Mouse (Mus musculus) testis, adult 2 months (tissue): Measurements from ENCODE around the gene Gsk3b. TPM values are rescaled to one million over a fixed set of nuclear protein-coding genes. Genes with fewer than 3 reads are reported as not detected.
"Not testable (repeated sequence)": the region's sequence is repeated elsewhere in the genome, so short reads cannot be mapped to it uniquely, and the experiment has no call there.

Experiments used
- H3K27ac ChIP-seq: fragments of 200-500 bp; 2 replicates; pipeline ENCODE4 v1.5.1; 2012; ENCODE audit warnings: low read depth, low read length; ENCODE audit not compliant: control insufficient read depth, insufficient read depth
- H3K27me3 ChIP-seq: fragments of 200-500 bp; 2 replicates; pipeline ENCODE4 v1.6.1; 2012; ENCODE audit warnings: mild to moderate bottlenecking, low read length, moderate library complexity; ENCODE audit not compliant: control insufficient read depth, insufficient read depth
- H3K36me3 ChIP-seq: fragments of 200-500 bp; 2 replicates; pipeline ENCODE4 v1.6.1; 2012; ENCODE audit warnings: mild to moderate bottlenecking, low read length; ENCODE audit not compliant: control insufficient read depth, insufficient read depth
- H3K4me1 ChIP-seq: fragments of 200-500 bp; 2 replicates; pipeline ENCODE4 v1.6.1; 2012; ENCODE audit warnings: low read length; ENCODE audit not compliant: control insufficient read depth, insufficient read depth
- H3K4me3 ChIP-seq: fragments of 200-500 bp; 2 replicates; pipeline ENCODE4 v1.5.1; 2012; ENCODE audit warnings: low read depth, mild to moderate bottlenecking, low read length, moderate library complexity, mixed read lengths; ENCODE audit not compliant: control insufficient read depth
- CTCF ChIP-seq: fragments of 200-500 bp; IDR thresholded peaks from 2 replicates; pipeline ENCODE4 v1.5.1; 2012; ENCODE audit warnings: low read depth, mild to moderate bottlenecking, inconsistent platforms, low read length, moderate library complexity; ENCODE audit not compliant: control insufficient read depth, insufficient read depth, insufficient replicate concordance
- POLR2A ChIP-seq: fragments of 200-500 bp; IDR thresholded peaks from 2 replicates; pipeline ENCODE4 v1.6.1; 2012; ENCODE audit warnings: low read depth, mild to moderate bottlenecking, inconsistent platforms, low read length, moderate library complexity; ENCODE audit not compliant: control insufficient read depth
- polyA plus RNA-seq: library from polyadenylated mRNA; depleted of rRNA; stranded (reverse); fragments of >200 nt; gene quantifications from 2 replicates; pipeline ENCODE4 v1.2.3, GENCODE M21; 2012; rRNA removed

The Gsk3b gene
- 99.8 and 129 TPM in 2 replicates for polyA plus RNA-seq

DNA sequence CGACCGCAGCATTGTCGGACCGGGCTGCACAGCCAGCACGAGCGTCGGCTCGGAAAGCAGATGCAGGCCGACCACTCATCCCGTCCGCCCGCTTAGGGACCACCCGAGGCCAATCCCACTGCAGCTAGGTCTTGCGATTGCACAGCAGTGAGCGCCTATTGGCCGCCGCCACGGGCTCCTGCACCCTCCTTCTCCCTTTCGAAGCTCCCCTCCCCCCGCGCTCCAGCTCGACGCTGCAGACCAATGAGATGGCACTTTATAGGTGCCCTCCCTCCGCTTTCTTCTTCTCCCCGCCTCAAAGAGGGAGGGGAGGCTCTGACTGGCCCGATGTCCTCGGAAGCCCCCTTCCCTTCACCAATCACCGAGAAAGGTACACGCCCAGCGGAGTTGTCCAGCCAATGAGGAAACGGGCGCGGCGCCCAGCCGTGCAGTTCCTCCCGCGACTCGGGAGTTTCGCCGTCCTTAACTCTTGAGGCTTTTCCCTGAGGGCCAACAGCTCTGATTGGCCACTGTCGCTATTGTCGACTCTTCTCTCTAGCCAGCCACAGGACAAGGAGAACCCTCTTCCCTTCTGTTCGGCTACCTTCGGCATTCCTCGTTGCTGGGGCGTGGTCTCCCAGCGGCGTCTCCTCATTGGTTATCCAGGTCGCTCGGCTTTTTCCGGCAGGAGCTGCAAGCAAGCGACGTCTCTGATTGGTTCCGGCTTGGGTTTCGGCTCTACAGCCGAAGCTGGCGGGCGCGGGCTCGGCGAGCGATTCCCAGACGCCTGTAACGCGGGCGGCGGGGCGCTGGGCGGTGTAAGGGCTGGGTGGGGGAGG lies at the start of gene Gsk3b:
Gene Gsk3b (plus strand): TSS at position 373 of the 818 bp plus-strand sequence.
- Histone ChIP-seq H3K27ac (peak within 1 kb of the TSS; percentile 99), H3K36me3 (no peaks in the 10 kb centered on the region), H3K27me3 (no peaks in the 10 kb centered on the region), H3K4me1 (no peaks in the 10 kb centered on the region; the same call in 1 of the 2 replicates), H3K4me3 (peak within 1 kb of the TSS; percentile 99)
- TF ChIP-seq POLR2A (peak; percentile 69), CTCF (no peak)

DNA sequence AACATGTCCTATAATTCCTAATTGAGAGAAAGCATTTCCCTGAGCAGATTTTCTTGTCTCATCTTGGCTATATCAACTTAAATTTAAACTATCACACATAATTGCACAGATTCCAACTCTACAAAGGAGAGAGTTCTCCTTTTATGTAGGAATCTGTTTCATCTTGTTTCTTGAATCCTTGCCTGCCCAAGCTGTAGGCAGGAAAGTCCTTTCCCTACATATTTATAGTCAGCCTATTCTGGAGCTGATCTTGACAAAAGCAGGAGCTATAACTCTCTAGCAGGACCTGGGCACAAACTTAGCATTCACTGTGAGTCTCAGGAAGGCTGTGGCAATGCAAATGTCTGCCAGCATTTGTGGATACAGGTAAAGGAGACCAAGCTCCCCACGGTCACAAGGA lies 46.6 kb upstream of the Gsk3b start:
- Histone ChIP-seq H3K27me3 (no peaks in the 10 kb centered on the region), H3K27ac (no peak overlapping the region), H3K4me1 (no peaks in the 10 kb centered on the region), H3K4me3 (no peak overlapping the region), H3K36me3 (no peaks in the 10 kb centered on the region)
- TF ChIP-seq POLR2A (no peak), CTCF (no peak)

DNA sequence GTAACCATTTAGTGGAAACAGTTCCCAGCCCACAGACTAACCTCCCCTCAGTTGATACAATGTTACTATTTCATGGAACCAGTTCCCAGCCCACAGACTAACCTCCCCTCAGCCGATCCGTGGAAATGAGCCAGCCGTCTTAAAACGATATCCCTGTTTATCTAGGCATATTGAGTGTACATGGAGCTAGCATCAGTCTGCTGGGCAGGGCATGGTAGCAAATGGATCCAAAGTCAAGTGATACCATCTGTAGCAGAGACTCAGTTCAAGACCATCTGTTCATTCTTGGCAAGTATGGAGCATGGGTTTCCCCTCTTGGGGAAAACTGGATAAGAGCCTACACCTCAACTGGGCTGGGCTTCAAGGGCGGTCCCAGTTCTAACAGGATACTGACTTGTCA lies 44.2 kb upstream of the Gsk3b start:
- Histone ChIP-seq H3K4me1 (no peaks in the 10 kb centered on the region), H3K36me3 (no peaks in the 10 kb centered on the region), H3K4me3 (no peak overlapping the region), H3K27ac (no peak overlapping the region), H3K27me3 (no peaks in the 10 kb centered on the region)
- TF ChIP-seq CTCF (no peak), POLR2A (no peak)

DNA sequence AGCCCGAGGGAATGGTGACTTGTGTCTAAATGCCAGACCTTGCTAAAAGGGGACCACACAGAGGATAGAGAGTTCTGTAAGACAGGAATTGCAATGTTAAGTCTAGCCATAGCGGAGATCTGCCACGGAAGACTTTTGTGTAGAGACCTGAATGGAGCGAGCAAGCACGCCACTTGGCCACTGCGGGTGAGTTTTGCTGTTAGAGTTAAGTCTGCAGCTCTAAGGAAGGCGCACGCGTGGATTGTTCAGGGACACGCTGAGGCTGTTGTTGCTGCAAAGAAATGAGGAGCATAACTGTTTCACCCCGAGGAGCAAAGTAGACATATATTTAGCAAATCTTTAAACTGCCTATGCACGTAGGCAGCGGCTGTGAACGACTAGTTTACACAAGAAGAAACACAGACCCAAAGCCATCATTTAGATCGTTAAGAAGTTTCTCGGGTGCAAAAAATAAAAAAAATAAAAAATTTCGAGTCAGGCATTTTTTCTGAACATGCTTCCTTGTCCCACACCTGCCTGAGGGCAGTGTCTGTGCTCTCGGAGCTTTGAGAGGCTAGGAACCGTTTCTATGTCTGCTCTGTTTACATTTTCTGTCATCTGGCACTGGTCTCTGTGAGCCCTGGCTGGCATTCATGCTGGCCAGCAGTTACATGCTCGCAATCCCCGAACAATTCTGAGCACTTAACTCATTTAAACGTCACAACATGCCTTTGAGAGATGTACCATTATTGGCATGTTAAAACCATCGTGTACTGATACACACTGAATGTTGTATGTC lies 40.8 kb upstream of the Gsk3b start:
- no peaks in the 10 kb centered on the region for H3K4me1 ChIP-seq
- no peak overlapping the region for H3K4me3 ChIP-seq
- H3K27me3 ChIP-seq: no peaks in the 10 kb centered on the region
- no peak overlapping the region for H3K27ac ChIP-seq
- no peak for TF ChIP-seq POLR2A
- no peak for TF ChIP-seq CTCF
- H3K36me3 ChIP-seq: no peaks in the 10 kb centered on the region

DNA sequence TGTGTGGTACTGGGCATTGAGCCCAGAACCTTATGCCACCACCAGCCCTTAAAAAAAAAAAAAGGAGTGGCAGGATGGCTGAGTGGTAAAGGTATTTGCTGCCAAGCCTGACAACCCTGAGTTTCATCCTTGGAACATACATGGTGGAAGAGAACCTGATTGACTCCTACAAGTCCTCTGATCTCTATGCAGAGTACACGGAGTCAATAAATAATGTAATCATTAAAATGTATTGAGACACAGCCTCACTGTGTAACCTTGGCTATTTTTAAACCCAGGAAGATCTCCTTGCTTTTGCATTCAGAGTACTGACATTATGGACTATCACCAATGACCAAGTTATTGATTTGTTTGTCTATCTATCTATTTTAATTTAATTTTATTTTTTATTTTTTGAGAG lies 30.9 kb upstream of the Gsk3b start:
- H3K36me3 ChIP-seq: no peaks in the 10 kb centered on the region
- no peak overlapping the region for H3K4me3 ChIP-seq
- no peak overlapping the region for H3K27ac ChIP-seq
- no peaks in the 10 kb centered on the region for H3K4me1 ChIP-seq
- no peaks in the 10 kb centered on the region for H3K27me3 ChIP-seq
- TF ChIP-seq POLR2A (no peak), CTCF (no peak)

DNA sequence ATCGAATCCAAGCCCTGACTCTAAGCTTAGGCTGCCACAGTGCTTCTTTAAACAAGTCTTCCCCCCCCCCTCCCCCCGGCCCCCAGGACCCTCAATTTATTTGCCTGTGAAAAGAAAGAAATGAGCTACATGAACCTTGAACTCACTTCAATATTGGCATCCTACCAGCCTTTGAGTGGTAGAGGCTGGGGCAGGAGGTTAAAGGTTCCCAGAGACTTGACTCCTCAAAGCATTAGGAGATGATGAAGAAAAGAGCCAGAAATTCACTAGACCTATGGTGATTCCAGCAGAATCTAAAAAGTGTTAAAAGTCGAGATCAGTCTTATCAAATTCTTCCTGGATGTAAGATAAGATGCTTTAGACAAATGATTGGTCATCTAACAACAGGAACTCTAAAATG lies 30.0 kb upstream of the Gsk3b start:
- H3K27me3 ChIP-seq: no peaks in the 10 kb centered on the region
- TF ChIP-seq CTCF: no peak
- no peak for TF ChIP-seq POLR2A
- H3K36me3 ChIP-seq: no peaks in the 10 kb centered on the region
- no peak overlapping the region for H3K27ac ChIP-seq
- H3K4me3 ChIP-seq: no peak overlapping the region
- no peaks in the 10 kb centered on the region for H3K4me1 ChIP-seq

DNA sequence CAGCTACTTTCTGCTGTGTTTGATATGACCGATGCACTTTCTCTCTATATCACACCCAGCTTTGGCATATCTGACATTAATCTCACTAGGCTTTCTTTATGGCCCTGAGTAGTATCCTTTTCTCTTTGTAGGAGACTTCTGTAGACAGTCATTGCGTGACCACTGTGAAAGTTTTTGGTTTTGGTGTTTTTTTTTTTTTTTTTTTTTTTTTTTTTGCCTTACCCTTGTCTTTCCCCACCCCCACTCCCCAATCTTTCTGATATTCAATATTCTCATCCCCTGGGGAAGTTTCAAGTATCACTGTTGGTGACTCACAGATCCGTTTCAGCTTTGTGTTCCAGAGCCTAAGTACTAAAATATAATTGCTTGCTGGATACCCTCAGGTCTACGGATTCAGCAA lies 29.2 kb upstream of the Gsk3b start:
- H3K4me1 ChIP-seq: no peaks in the 10 kb centered on the region
- no peak overlapping the region for H3K27ac ChIP-seq
- H3K36me3 ChIP-seq: no peaks in the 10 kb centered on the region
- TF ChIP-seq POLR2A (no peak), CTCF (no peak)
- no peaks in the 10 kb centered on the region for H3K27me3 ChIP-seq
- H3K4me3 ChIP-seq: no peak overlapping the region

DNA sequence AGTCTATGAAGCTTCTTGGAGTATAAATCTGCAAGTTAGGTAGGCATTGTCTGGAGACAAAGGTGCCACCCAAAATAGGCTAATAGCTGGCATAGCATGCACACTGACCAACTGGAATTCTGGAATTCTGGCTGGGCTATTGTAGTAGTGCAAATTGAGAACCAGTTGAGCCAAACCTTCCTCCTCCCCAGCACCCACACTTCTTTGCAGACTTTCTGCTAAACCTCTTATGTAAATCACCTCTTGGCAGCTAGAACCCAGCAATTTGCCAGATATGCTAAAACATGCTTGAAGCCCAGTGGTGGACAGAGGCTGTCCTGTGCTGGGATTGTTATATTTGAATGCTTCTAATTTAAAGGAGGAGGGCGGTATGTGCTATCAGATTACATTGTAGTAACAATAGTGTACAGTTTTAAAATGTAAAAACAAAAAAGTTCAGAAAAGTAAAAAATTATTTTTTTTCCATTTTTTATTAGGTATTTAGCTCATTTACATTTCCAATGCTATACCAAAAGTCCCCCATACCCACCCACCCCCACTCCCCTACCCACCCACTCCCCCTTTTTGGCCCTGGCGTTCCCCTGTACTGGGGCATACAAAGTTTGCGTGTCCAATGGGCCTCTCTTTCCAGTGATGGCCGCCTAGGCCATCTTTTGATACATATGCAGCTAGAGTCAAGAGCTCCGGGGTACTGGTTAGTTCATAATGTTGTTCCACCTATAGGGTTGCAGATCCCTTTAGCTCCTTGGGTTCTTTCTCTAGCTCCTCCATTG lies 14.8 kb upstream of the Gsk3b start:
- not testable (repeated sequence) for H3K36me3 ChIP-seq, H3K27ac ChIP-seq, H3K4me1 ChIP-seq, H3K27me3 ChIP-seq, H3K4me3 ChIP-seq
